Mouse (Mus musculus) liver, embryonic 14.5 days (tissue): ENCODE results near the gene Trim25. TPM values are rescaled to one million over a fixed set of nuclear protein-coding genes. Genes with fewer than 3 reads are reported as not detected.
"Not testable (repeated sequence)": the region's sequence is repeated elsewhere in the genome, so short reads cannot be mapped to it uniquely, and the experiment has no call there.

Experiments
- ATAC-seq: fragments of 200-750 bp; cut with Nextera tagmentation; 2 replicates; pipeline ENCODE4 v1.8.0; 2017; ENCODE audit warnings: moderate number of reproducible peaks, mild to moderate bottlenecking, moderate library complexity; ENCODE audit not compliant: insufficient read depth
- DNase-seq, 3 experiments: peaks; one replicate each; pipeline ENCODE4 v3.0.0-alpha.2; 2012 to 2013; ENCODE audit warnings: low read depth in 3 of 3, low spot score in 3 of 3
- H3K27ac ChIP-seq: fragments of 300-500 bp; sonication (generic); 2 replicates; pipeline ENCODE4 v1.5.1; 2014; ENCODE audit warnings: moderate library complexity, mild to moderate bottlenecking, control low read depth, inconsistent platforms
- H3K27me3 ChIP-seq: fragments of 300-500 bp; sonication (generic); 2 replicates; pipeline ENCODE4 v1.6.1; 2014; ENCODE audit warnings: mild to moderate bottlenecking, low read length, moderate library complexity; ENCODE audit not compliant: control insufficient read depth, insufficient read depth
- H3K36me3 ChIP-seq: fragments of 300-500 bp; sonication (generic); replicated peaks from 2 replicates; pipeline ENCODE4 v1.6.1; 2014; ENCODE audit warnings: low read depth; ENCODE audit not compliant: control insufficient read depth, insufficient read depth
- H3K4me1 ChIP-seq, 2 experiments: fragments of 200-500 bp in 1 of 2; fragments of 300-500 bp in 1 of 2; sonication (generic) in 1 of 2; replicated peaks; 2 replicates each; pipeline ENCODE4 v1.6.1; 2012 to 2014; ENCODE audit warnings: antibody characterized with exemption in 1 of 2, inconsistent platforms in 1 of 2, low read length in 1 of 2; ENCODE audit not compliant: control insufficient read depth in 2 of 2, insufficient read depth in 2 of 2
- H3K4me2 ChIP-seq: fragments of 300-500 bp; sonication (generic); 2 replicates; pipeline ENCODE4 v1.6.1; 2014; ENCODE audit warnings: low read depth, mild to moderate bottlenecking, control low read depth, moderate library complexity
- H3K4me3 ChIP-seq, 2 experiments: fragments of 200-500 bp in 1 of 2; fragments of 300-500 bp in 1 of 2; sonication (generic) in 1 of 2; 2 replicates each; pipeline ENCODE4 v1.5.1; 2012 to 2014; ENCODE audit warnings: low read depth in 2 of 2, low read length in 2 of 2, mild to moderate bottlenecking in 2 of 2, control low read depth in 1 of 2, inconsistent platforms in 1 of 2, moderate library complexity in 1 of 2; ENCODE audit not compliant: insufficient read depth in 1 of 2
- H3K9ac ChIP-seq: fragments of 300-500 bp; sonication (generic); replicated peaks from 2 replicates; pipeline ENCODE4 v1.6.1; 2014; ENCODE audit warnings: mild to moderate bottlenecking, control low read depth, moderate library complexity
- H3K9me3 ChIP-seq: fragments of 300-500 bp; sonication (generic); 2 replicates; pipeline ENCODE4 v1.6.1; 2016; ENCODE audit warnings: low read length, mixed read lengths; ENCODE audit not compliant: control insufficient read depth
- CTCF ChIP-seq: IDR thresholded peaks from 2 replicates; pipeline ENCODE4 v1.5.1; 2016; ENCODE audit warnings: antibody characterized with exemption, low read depth, control low read depth
- EP300 ChIP-seq: IDR thresholded peaks from 2 replicates; pipeline ENCODE4 v1.6.1; 2016; ENCODE audit warnings: antibody characterized with exemption, low read depth
- WGBS: fragments of 180-500 bp; shearing (Covaris S2); extraction: QIAGEN DNeasy Blood & Tissue Kit; methylation state at CpG from one replicate; pipeline ENCODE4 v1.1.7; 2014; ENCODE audit not compliant: insufficient replicate concordance; 5-methylcytosine and 5-hydroxymethylcytosine counted together
- polyA plus RNA-seq, 2 experiments: library from polyadenylated mRNA; depleted of rRNA in 1 of 2; stranded (reverse) in 1 of 2; unstranded in 1 of 2; fragments of >200 nt; fragmentation: Nextera tagmentation in 1 of 2; extraction: Ambion mirVana in 1 of 2; gene quantifications; 2 replicates each; pipeline versions ENCODE4 v1.2.1 to v1.2.3; 2012 to 2014

The Trim25 gene
- polyA plus RNA-seq, 2 experiments: 9.5 to 11.0 TPM

GRCm38 (mm10) chr11:88993625-88994024 is 5.6 kb upstream of the Trim25 start:
- Histone ChIP-seq H3K9ac (no peak overlapping the region), H3K4me1 (peaks cover 7 to 9% of the 10 kb centered on the region in 2 experiments; a peak in 3 of 4 replicates), H3K36me3 (no peaks in the 10 kb centered on the region), H3K4me3 (no peak overlapping the region), H3K27me3 (no peaks in the 10 kb centered on the region), H3K27ac (no peak overlapping the region), H3K4me2 (no peak overlapping the region), H3K9me3 (no peaks in the 10 kb centered on the region)
- 18% methylated on average over 5 of the region's 5 CpGs for WGBS
- TF ChIP-seq EP300 (no peak), CTCF (peak; percentile 85)
- DNase-seq (peak in 2 of 3 experiments; percentile 45 to 62), ATAC-seq (peak; percentile 34; the same call in 1 of the 2 replicates)

- no peak overlapping the region for H3K4me3 ChIP-seq
- no peaks in the 10 kb centered on the region for H3K36me3 ChIP-seq
- no peak overlapping the region for H3K27ac ChIP-seq
- no peak overlapping the region for H3K4me2 ChIP-seq
- DNase-seq (no peak), ATAC-seq (no peak)
- TF ChIP-seq CTCF: no peak
- TF ChIP-seq EP300: no peak
- WGBS: 54% methylated on average over 7 of the region's 7 CpGs
- no peak overlapping the region for H3K9ac ChIP-seq
- peaks cover 10 to 13% of the 10 kb centered on the region in 2 experiments for H3K4me1 ChIP-seq
- no peaks in the 10 kb centered on the region for H3K9me3 ChIP-seq
- H3K27me3 ChIP-seq: no peaks in the 10 kb centered on the region
Measured at GRCm38 (mm10) chr11:88994492-88994891, 4.7 kb upstream of the Trim25 start.

- no peak for TF ChIP-seq CTCF
- TF ChIP-seq EP300: no peak
- Histone ChIP-seq H3K27me3 (no peaks in the 10 kb centered on the region), H3K4me2 (no peak overlapping the region), H3K9ac (no peak overlapping the region), H3K36me3 (no peaks in the 10 kb centered on the region), H3K27ac (no peak overlapping the region), H3K4me1 (peaks cover 10 to 13% of the 10 kb centered on the region in 2 experiments), H3K4me3 (no peak overlapping the region), H3K9me3 (no peaks in the 10 kb centered on the region)
- ATAC-seq (no peak), DNase-seq (no peak)
- 90% methylated on average over 2 of the region's 2 CpGs for WGBS
Measured at GRCm38 (mm10) chr11:88995616-88996015, 3.6 kb upstream of the Trim25 start.

GRCm38 (mm10) chr11:88996427-88996826 is 2.7 kb upstream of the Trim25 start:
- H3K9ac ChIP-seq: no peak overlapping the region
- H3K27me3 ChIP-seq: no peaks in the 10 kb centered on the region
- H3K9me3 ChIP-seq: no peaks in the 10 kb centered on the region
- H3K27ac ChIP-seq: no peak overlapping the region
- DNase-seq (no peak), ATAC-seq (no peak)
- H3K4me2 ChIP-seq: no peak overlapping the region
- peaks cover 13 to 16% of the 10 kb centered on the region in 2 experiments for H3K4me1 ChIP-seq
- TF ChIP-seq EP300: no peak
- TF ChIP-seq CTCF: no peak
- no peak overlapping the region for H3K4me3 ChIP-seq
- H3K36me3 ChIP-seq: no peaks in the 10 kb centered on the region
- WGBS: 52% methylated on average over 7 of the region's 7 CpGs

- not testable (repeated sequence) for H3K9me3 ChIP-seq, H3K4me3 ChIP-seq, H3K9ac ChIP-seq, ATAC-seq, DNase-seq, H3K27ac ChIP-seq, H3K27me3 ChIP-seq, H3K4me2 ChIP-seq, H3K36me3 ChIP-seq
- peaks cover 13 to 22% of the 10 kb centered on the region in 2 experiments for H3K4me1 ChIP-seq
- peak; percentile 39 for TF ChIP-seq CTCF
- WGBS: 70% methylated on average over 5 of the region's 5 CpGs
Measured at GRCm38 (mm10) chr11:88997343-88997742, 1.8 kb upstream of the Trim25 start.
